ENCODE assay signal across 23 mouse cellular contexts in genomic region chr2:69156283-69156682, GRCm38 (mm10). TPM values are rescaled to one million over a fixed set of nuclear protein-coding genes. Genes with fewer than 3 reads are reported as not detected.
"Had no signal": no experiment of that assay in that cellular context is flagged by ENCODE, and none has a peak within 500 bp of the region (broad histone marks: within the 10 kb centered on the region; RNA-seq: fewer than 3 reads in every experiment).

No protein-coding gene starts in this region.

- DNase-seq: kidney, adult 18-20 months; kidney, postnatal 10 days; layer of hippocampus, postnatal 36 days; liver; lung, adult 18-20 months; midbrain, embryonic 14.5 days; right cerebral cortex, adult 18-20 months; right cerebral cortex, postnatal 14 days; right cerebral cortex, postnatal 4 days; thymus, postnatal 25 days had no signal

- H3K9ac ChIP-seq: limb, embryonic 13.5 days; liver, embryonic 12.5 days; liver, embryonic 15.5 days; neural tube, embryonic 12.5 days; neural tube, embryonic 15.5 days had no signal

- H3K4me1 ChIP-seq: limb, embryonic 13.5 days; liver, embryonic 12.5 days; liver, embryonic 15.5 days; neural tube, embryonic 12.5 days; neural tube, embryonic 15.5 days had no signal

- ATAC-seq: inflammation-experienced regulatory T-cells, adult 6 months; intestine, embryonic 16.5 days; liver, embryonic 12.5 days had no signal

- H3K36me3 ChIP-seq: limb, embryonic 13.5 days; liver, embryonic 12.5 days; liver, embryonic 15.5 days; neural tube, embryonic 12.5 days; neural tube, embryonic 15.5 days had no signal

- H3K4me3 ChIP-seq: left cerebral cortex, adult 2 months; limb, embryonic 13.5 days; liver, embryonic 12.5 days; liver, embryonic 15.5 days; neural tube, embryonic 12.5 days; neural tube, embryonic 15.5 days had no signal

- H3K27me3 ChIP-seq: limb, embryonic 13.5 days; liver, embryonic 12.5 days; liver, embryonic 15.5 days; neural tube, embryonic 12.5 days; neural tube, embryonic 15.5 days had no signal

- H3K4me2 ChIP-seq: limb, embryonic 13.5 days; liver, embryonic 12.5 days; liver, embryonic 15.5 days; neural tube, embryonic 12.5 days; neural tube, embryonic 15.5 days had no signal

- H3K27ac ChIP-seq: left cerebral cortex, adult 2 months; limb, embryonic 13.5 days; liver, embryonic 12.5 days; liver, embryonic 15.5 days; macrophage; neural tube, embryonic 12.5 days; neural tube, embryonic 15.5 days; stomach, postnatal 0 days had no signal

- H3K9me3 ChIP-seq: limb, embryonic 13.5 days; liver, embryonic 12.5 days; liver, embryonic 15.5 days; neural tube, embryonic 12.5 days; neural tube, embryonic 15.5 days had no signal

RNA-seq across cellular contexts. Expression of gene G6pc2, which starts 54.6 kb away (rescaled TPM):
- polyA plus RNA-seq: inflammation-experienced regulatory T-cells, adult 6 months; limb, embryonic 13.5 days; liver, embryonic 12.5 days; liver, embryonic 15.5 days; lung, embryonic 16.5 days; macrophage; stomach, embryonic 14.5 days; stomach, postnatal 0 days; thymus, postnatal 0 days had no signal
